Mouse (Mus musculus): ENCODE measurements at regions not wholly inside any gene's neighbourhood (a gene's known extent, or its start where the extent isn't known, plus 50 kb on each side); places are given as distances from the start of the nearest gene placed in this dataset.
A peak's percentile ranks its signal among the peaks of the same experiment; 100 is the strongest.

- peak; percentile 44 for DNase-seq (ENCODE audit: low read depth)
Measured at GRCm38 (mm10) chr2:74930702-74931101, 105.1 kb downstream of the Mtx2 start.

GRCm38 (mm10) chr2:74933190-74933589 lies 107.6 kb downstream of the Mtx2 start:
- no peak for DNase-seq (ENCODE audit: low read depth)

- no peak for DNase-seq (ENCODE audit: low read depth)
Measured at GRCm38 (mm10) chr2:74933771-74934170, 108.2 kb downstream of the Mtx2 start.

- DNase-seq (ENCODE audit: low read depth): no peak
Measured at GRCm38 (mm10) chr2:74938711-74939110, 113.1 kb downstream of the Mtx2 start.

- DNase-seq (ENCODE audit: low read depth): no peak
Measured at GRCm38 (mm10) chr2:74941966-74942365, 116.4 kb downstream of the Mtx2 start.

DNA sequence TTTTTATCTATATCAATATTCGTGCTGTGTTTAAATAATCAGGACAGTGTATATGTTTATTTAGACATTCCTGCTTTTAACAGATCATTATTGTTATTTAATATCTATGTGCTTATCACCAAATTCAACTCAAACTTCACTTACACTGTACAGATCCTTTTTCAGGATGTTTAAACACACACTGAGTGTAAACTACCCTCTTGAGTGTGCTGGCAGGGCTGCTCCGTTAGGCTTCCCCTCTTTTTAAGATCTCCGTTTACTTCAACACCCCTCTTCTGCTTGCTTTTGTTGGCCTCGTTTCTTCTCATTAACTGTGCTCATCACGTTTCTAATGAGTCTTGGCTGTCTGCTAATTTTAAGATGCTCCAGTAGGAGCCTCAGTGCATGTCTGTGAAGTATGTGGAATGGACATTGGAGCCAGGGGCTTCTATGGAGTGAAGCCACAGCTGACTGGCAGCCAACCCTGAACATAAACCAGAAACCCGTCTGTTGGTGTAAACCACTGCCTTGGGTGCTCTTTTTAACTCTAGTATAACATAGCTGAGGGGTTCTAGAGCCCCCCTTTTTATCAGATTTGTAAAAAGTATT lies 117.1 kb downstream of the Mtx2 start:
- DNase-seq (ENCODE audit: low read depth): no peak

GRCm38 (mm10) chr2:74945185-74945749 lies 119.7 kb downstream of the Mtx2 start:
- DNase-seq (ENCODE audit: low read depth): no peak

- DNase-seq (ENCODE audit: low read depth): peak; percentile 54
Measured at GRCm38 (mm10) chr2:74951401-74952260, 126.0 kb downstream of the Mtx2 start.

- DNase-seq (ENCODE audit: low read depth): no peak
Measured at GRCm38 (mm10) chr2:74954101-74954500, 128.5 kb downstream of the Mtx2 start.

- no peak for DNase-seq (ENCODE audit: low read depth)
Measured at GRCm38 (mm10) chr2:74955281-74956128, 129.9 kb downstream of the Mtx2 start.

- DNase-seq (ENCODE audit: low read depth): no peak
Measured at GRCm38 (mm10) chr2:74956129-74956450, 130.5 kb downstream of the Mtx2 start.

GRCm38 (mm10) chr2:74956556-74956955 lies 131.0 kb downstream of the Mtx2 start:
- DNase-seq (ENCODE audit: low read depth): no peak

DNA sequence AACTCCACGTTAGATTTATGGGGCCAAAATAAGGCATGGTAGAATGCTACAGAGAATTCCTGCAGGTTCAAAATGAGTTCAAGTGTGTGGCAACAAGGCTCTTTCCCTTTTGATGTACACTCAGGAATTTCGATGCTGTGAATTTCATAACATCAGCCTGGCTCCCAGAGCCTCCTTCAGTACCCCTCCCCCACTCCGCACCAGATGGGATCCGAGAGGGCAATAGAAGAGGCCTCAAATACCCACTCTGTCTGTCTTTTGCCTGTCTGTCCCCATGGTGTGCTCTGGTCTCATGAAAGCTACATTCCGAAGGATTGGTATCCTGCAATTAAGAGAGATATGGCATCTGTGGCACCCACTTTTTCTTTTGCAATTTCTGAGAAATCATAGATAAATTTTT lies 134.3 kb downstream of the Mtx2 start:
- peak; percentile 43 for DNase-seq (ENCODE audit: low read depth)

DNA sequence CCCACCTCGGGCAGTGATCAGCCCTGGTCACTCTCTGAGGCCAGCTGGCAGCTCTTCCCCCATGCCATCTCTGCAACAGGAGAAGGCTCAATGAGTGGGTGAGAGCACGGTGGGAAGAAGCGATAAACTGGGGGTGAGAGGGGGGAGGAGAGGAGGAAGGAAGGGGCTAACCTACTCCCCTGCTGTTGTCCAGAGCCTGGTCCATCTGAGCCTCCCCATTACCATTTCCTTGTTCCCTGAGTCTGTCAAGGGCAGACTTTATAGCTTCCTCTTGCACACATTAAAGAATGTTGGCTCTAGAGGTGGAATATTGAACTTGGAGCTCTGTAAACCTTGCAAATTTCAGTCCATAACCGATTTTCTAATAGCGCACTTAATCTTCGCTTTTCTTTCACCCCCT lies 136.8 kb downstream of the Mtx2 start:
- DNase-seq (ENCODE audit: low read depth): no peak

GRCm38 (mm10) chr2:74964360-74964759 lies 138.8 kb downstream of the Mtx2 start:
- peak; percentile 96 for DNase-seq (ENCODE audit: low read depth)

DNA sequence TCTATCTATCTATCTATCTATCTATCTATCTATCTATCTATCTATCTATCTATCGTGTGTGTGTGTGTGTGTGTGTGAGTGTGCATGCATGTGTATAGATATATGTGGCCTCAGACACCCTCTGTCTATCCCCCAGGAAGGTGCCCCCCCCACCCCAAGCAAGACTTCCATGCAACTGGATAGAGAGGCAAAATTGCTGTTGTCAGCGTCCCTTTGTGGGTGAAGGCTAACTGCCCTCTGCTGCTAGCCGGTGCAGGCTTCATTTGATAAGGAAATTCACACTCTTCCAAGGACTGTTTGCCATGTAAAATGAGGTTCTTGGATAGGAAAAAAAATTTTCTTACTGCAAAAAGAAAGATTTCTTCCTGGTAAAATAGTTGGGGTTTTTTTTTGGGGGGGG lies 139.4 kb downstream of the Mtx2 start:
- no peak for DNase-seq (ENCODE audit: low read depth)

- peak; percentile 50 for DNase-seq (ENCODE audit: low read depth)
Measured at GRCm38 (mm10) chr2:74965384-74966060, 139.9 kb downstream of the Mtx2 start.

GRCm38 (mm10) chr2:74970611-74971265 lies 145.1 kb downstream of the Mtx2 start:
- no peak for DNase-seq (ENCODE audit: low read depth)

DNA sequence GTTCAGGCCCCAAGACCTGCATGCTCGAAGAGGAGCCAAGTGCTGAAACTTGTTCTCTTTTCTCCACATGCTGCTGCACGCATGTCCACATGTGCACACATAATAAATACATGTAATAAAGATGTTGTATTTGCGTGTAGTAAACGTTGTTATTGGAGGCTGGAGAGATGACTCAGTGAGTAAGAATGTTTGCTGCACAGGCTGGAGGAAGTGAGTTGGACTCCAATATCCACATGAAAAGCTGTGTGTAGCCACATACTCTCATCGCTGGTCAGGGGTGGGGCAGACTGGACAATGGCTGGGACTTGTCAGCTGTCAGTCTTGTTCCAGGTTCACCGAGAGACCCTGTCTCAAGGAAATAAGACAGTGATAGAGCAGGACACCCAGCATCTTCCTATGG lies 147.8 kb downstream of the Mtx2 start:
- DNase-seq (ENCODE audit: low read depth): peak; percentile 59

DNA sequence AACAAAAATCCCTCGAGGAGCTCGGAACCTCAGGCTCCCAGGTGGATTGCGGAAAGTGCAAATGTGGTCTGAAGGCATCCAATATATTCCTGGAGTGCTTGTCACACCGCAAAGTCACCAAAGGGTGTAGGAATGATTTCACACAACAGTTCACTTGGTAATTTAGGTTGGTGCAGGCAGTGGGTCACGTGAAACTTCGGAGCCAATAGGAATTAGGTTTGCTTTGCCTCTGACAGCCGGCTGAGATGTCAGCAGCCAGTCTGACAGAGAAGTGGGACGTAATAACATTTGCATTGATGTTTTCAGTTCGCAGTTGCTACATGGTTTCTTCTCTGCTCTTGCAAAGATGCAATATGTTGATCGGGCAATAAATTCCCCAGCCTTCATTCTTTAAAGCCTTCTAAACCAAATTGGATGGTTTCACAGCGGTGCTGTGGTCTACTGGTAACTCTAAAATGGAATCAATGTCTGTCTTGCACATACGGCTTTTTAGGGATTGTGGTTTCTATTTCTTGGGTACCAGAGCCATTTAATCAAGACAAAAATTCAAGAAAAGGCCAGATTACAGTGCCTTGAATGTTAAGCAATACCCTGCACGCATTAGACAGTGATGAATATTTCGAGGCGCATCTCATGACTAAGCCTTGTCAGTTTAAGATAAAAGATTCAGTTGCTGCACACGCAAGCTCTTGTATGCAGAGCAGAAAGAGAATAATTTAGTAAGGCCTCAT lies 149.2 kb downstream of the Mtx2 start:
- DNase-seq (ENCODE audit: low read depth): peak; percentile 41

- DNase-seq (ENCODE audit: low read depth): no peak
Measured at GRCm38 (mm10) chr2:74977348-74977747, 151.7 kb downstream of the Mtx2 start.

Measured in NIH3T3 (cell line).